Mouse (Mus musculus): ENCODE results near the gene Trp53i13. TPM values are rescaled to one million over a fixed set of nuclear protein-coding genes. Genes with fewer than 3 reads are reported as not detected.

The Trp53i13 gene
- polyA plus RNA-seq (2014; fragmentation: Illumina TruSeq; extraction: RNeasy Lipid Tissue Mini Kit (QIAGEN cat#74804); ENCODE audit: low replicate concordance) = not detected

GRCm38 (mm10) chr11:77515637-77516552 is at the start of gene Trp53i13:
Gene Trp53i13, minus strand, starts transcription at chr11:77515980.

GRCm38 (mm10) chr11:77519043-77519442 is 3.3 kb upstream of the Trp53i13 start, which contains the start of gene Gm10392:
Gene Gm10392, minus strand, starts transcription at chr11:77519198.

GRCm38 (mm10) chr11:77514832-77515636 is 746 bp downstream of the Trp53i13 start, which contains the start of gene Abhd15:
Gene Abhd15, plus strand, starts transcription at chr11:77515121.

GRCm38 (mm10) chr11:77493512-77494343 is 22.1 kb downstream of the Trp53i13 start, which contains the start of gene Git1:
Gene Git1, plus strand, starts transcription at chr11:77493562.

GRCm38 (mm10) chr11:77489591-77490235 is 26.1 kb downstream of the Trp53i13 start, which contains the start of gene Ankrd13b:
Gene Ankrd13b, minus strand, starts transcription at chr11:77489678.

GRCm38 (mm10) chr11:77462283-77463100 is 53.3 kb downstream of the Trp53i13 start, which contains the start of gene Coro6:
Gene Coro6, plus strand, starts transcription at chr11:77462411.

Other genes starting within 250 kb of the Trp53i13 start
- gene Coro6, start 53.6 kb downstream of the Trp53i13 start, polyA plus RNA-seq (2014; fragmentation: Illumina TruSeq; extraction: RNeasy Lipid Tissue Mini Kit (QIAGEN cat#74804); ENCODE audit: low replicate concordance) = not detected
- gene Ankrd13b, start 26.3 kb downstream of the Trp53i13 start, polyA plus RNA-seq (2014; fragmentation: Illumina TruSeq; extraction: RNeasy Lipid Tissue Mini Kit (QIAGEN cat#74804); ENCODE audit: low replicate concordance) = not detected
- gene Git1, start 22.4 kb downstream of the Trp53i13 start, polyA plus RNA-seq (2014; fragmentation: Illumina TruSeq; extraction: RNeasy Lipid Tissue Mini Kit (QIAGEN cat#74804); ENCODE audit: low replicate concordance) = 0.33 TPM
- gene Abhd15, start 859 bp downstream of the Trp53i13 start, polyA plus RNA-seq (2014; fragmentation: Illumina TruSeq; extraction: RNeasy Lipid Tissue Mini Kit (QIAGEN cat#74804); ENCODE audit: low replicate concordance) = 0.93 TPM
- gene Gm10392, start 3.2 kb upstream of the Trp53i13 start, polyA plus RNA-seq (2014; fragmentation: Illumina TruSeq; extraction: RNeasy Lipid Tissue Mini Kit (QIAGEN cat#74804); ENCODE audit: low replicate concordance) = not detected
- 53.8 TPM for gene Taok1, start 91.8 kb upstream of the Trp53i13 start, polyA plus RNA-seq (2014; fragmentation: Illumina TruSeq; extraction: RNeasy Lipid Tissue Mini Kit (QIAGEN cat#74804); ENCODE audit: low replicate concordance)
- gene Nufip2, start 170.2 kb upstream of the Trp53i13 start, polyA plus RNA-seq (2014; fragmentation: Illumina TruSeq; extraction: RNeasy Lipid Tissue Mini Kit (QIAGEN cat#74804); ENCODE audit: low replicate concordance) = 89.4 TPM
- not detected for gene Cryba1, start 209.3 kb upstream of the Trp53i13 start, polyA plus RNA-seq (2014; fragmentation: Illumina TruSeq; extraction: RNeasy Lipid Tissue Mini Kit (QIAGEN cat#74804); ENCODE audit: low replicate concordance)
- 30.9 TPM for gene Myo18a, start 247.3 kb upstream of the Trp53i13 start, polyA plus RNA-seq (2014; fragmentation: Illumina TruSeq; extraction: RNeasy Lipid Tissue Mini Kit (QIAGEN cat#74804); ENCODE audit: low replicate concordance)

Data from small intestine, adult 10 weeks (tissue).